Mouse (Mus musculus): ENCODE data around the gene BC017158.

The BC017158 gene

GRCm38 (mm10) chr7:128307851-128308250 lies 9.9 kb upstream of the BC017158 start:
- DNase-seq: no peak

DNA sequence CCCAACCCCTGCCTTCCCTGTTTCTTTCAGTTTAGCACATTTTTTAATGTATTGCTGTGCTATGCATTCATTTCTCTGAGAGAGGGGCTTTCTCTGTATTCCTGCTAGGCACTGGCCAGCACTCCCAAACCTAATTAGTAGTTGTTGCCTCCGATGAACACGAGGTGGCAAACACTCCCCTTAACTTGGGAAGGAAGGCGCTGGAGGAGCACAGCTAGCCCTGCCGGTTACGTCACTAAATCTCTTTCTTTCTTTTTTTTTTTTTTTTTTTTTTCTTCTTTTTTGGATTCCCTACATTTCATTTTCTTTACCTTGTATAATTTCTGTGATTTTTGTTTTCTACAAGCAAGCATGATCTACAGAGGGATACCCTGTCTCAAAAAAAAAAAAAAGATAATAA lies 6.9 kb upstream of the BC017158 start:
- peak; percentile 31 to 34 for DNase-seq

- DNase-seq: no peak
These were observed 6.2 kb upstream of the BC017158 start for GRCm38 (mm10) chr7:128304198-128304597.

DNA sequence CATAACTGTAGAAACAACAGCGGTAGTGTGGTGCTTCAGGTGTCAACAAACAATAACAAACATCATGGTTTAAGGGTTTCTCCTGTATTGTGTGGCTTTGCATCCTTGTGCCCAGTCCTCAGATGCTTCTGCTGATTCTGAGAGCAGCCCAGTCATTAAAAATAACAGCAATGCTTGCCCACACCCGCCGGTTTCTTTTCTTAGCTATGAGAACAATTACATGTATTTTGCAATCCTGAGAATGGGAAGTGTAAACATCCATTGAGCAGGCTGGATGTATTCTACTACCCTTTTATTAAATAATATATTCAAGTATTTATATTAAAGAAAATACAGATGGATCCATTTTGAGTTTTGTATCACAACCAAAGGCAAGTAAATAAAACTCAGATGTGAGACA lies 4.2 kb upstream of the BC017158 start:
- DNase-seq: no peak

GRCm38 (mm10) chr7:128300952-128301351 lies 3.0 kb upstream of the BC017158 start:
- no peak for DNase-seq

DNA sequence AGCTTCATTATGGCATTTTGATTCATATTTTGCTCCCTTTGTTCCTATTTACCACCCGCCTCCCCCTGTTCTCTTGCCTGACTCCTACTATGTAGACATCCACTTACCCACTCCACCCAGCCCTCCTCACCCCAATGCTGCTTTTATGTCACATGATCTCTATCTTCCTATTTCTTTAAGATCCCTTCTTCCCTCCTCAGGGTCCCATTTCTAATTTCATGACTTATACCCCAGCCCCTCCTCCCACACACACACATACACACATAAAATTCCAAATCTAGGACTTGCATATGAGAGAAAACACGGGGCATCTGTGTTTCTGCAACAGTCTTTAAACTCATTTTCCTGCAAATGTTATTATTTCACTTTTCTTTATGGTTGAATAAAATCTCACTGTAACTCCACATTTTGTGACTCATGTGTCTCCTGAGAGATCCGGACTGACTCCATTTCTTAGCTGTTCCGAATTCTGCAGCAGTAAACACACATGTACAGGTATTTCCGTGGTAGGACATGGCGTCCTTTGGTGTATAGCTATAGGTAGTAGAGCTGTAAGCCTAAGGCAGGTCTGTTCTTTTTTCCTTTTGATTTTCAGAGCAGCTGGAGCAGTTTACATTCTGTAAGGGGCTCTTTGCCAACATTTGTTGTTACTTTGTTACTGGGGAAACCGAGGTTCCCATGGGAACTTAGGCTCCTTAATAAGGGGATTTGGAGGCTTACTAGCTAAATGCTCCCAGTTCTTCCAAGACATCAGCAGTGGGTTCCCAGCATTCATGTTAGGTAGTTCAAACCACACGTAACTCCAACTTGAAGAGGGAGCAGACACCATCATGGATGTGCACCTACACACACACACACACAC lies 742 bp upstream of the BC017158 start:
- no peak for DNase-seq

GRCm38 (mm10) chr7:128297291-128297616 lies 716 bp downstream of the BC017158 start:
- no peak for DNase-seq

DNA sequence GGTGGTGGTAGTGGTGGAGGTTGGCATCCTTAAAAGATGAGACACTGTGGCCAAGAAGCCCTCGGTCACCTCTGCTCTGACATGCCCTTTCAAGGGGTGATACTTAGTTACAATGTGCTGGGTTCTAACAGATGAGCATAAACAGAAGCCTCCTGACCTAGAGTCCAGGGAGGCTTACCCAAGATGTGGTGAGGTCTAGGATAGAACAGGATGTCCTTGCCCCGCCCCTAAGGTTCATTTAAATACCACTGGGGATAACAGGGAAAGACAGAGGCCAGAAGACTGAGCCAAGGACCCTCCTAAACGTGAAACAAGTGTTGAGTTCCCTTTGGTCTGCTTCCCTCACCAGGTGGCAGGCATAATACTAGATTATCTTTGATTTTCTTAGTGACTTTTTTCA lies 1.5 kb downstream of the BC017158 start:
- DNase-seq: no peak

DNA sequence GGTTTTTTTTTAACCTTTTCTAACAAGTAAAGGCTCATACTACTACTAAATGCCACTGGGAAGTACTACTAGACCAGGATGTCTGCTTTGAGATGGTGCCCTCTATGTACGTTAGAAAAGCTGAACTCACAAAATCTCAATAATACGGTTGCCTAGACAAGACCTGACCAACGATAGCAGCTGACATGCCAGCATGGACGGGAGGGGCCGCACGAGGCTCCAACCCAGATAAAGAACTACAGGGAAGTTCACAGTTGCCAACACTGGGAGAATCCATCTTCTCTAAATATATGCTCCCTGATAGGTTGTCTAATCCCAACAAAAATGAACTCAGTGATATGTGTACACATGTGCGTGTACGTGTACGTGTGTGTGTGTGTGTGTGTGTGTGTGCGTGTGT lies 3.2 kb downstream of the BC017158 start:
- DNase-seq: no peak

DNA sequence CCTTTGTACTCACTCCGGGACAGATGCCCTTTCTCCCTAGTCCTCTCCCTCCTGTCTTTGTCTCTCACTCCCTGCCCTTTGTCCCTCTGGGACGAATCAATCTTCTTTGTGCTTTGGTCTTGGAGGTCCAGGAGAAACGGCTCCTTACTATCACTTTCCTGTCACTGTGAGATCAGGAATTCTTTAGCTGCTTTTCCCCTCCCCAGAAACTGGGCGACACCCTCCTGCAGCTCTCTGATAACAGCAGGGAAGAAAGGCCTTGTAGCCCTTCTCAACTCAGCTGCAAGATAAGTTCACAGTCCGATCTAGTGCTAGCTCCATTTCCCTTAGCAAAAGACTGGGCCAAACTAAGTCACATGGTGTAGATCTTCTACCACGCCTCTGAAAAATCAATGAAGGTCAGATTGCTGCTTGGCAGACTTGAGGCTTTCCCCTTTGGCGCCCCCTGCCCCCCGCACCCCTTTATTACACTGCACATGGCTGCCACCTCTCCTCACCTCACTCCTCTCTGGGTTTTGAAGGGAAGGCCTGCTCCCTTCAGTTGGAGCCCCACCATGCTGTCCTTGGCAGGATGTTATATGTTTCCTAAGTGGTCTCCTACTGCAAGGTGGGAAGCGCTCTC lies 8.9 kb downstream of the BC017158 start:
- DNase-seq: no peak

DNA sequence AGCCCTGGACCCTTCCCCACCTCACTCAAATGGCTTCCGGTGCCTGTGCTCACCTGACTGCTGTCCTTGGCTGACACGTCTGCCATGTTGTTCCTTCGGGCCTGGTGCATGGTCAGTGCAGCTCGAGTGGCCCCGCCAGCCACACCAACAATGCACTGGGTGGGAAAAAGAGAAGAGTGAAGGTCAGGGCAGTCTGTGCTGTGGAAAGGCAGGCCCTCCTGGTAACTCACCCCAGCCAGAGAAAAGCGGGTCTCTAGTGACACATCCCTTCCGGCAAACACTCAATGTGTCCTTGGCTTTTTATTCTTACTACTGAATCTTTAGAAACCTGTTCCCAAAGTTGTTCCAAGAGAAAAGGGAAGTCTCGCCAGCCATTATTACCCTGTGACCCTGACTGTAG lies 12.9 kb downstream of the BC017158 start:
- DNase-seq: no peak

DNA sequence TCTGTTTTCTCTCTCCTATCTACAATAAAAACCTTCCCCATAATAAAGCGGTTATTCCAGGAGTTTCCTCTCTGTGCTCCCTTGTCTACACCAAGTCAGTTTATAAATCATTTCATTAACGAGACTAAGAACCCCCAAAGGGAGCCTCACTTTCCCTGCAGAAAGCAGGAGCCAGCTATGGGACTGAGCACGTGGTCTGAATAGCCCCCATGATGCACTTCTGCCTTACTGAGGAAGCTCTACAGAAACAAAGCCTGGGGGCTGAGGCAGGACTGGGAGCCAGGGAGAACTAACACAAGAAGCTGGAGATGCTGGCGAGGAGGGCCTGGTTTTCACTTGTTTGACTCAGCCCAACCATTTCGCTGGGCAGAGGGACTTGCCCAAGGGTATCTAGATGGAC lies 13.9 kb downstream of the BC017158 start:
- DNase-seq: no peak

DNA sequence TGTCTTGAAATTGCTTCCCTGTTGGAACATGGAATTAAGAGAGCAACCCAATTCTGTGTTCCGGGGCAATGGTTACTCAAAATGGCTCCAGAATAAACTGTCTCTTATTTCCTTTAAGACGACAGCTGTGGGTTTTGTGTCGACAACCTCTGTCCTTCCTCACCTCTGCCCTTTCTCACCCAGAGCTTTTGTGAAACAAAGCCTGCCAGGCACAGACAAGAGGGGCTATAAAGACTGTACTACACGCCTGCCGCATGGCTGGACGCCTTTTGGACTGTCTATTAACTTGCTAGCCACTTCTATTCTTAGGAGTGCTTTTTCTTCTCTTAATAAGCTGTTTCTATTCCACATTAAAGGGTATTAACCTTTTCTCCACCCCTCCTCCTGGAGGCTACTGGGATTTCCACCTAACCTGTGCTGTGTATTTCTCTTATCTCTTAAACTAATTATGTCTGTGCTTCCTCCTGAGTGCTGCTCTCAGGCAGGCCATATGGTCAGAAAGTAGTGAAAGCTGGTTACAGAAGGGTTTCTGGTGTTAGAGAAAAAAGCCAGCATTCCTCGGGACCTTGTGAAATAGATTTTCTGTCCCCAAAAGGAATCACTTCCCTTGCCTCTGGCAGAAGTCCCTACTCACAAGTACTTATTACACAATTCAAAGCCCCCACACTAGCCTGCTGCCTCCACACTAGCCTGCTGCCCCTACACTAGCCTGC lies 15.3 kb downstream of the BC017158 start:
- DNase-seq: no peak

DNA sequence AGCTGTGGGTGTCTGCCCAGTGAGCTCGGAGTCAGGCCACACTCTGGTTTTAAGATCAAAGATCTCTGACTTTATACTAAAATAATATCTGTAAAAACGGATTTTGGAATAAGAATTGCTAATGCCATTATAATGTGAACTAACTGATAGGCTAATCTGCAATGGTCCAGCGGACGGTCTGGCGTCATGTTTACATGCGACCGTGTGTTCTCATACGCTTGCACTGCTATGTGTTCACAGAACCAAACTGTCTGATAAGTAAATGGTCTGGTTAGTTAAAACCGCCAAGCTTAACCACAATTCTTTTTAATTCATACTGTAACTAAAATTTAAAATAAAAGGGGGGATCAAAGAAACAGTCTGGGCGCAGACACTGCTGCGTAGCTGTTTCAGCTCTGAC lies 16.2 kb downstream of the BC017158 start:
- no peak for DNase-seq

GRCm38 (mm10) chr7:128279750-128280149 lies 18.2 kb downstream of the BC017158 start:
- no peak for DNase-seq

- DNase-seq: no peak
These were observed 21.9 kb downstream of the BC017158 start for GRCm38 (mm10) chr7:128276051-128276450.

DNA sequence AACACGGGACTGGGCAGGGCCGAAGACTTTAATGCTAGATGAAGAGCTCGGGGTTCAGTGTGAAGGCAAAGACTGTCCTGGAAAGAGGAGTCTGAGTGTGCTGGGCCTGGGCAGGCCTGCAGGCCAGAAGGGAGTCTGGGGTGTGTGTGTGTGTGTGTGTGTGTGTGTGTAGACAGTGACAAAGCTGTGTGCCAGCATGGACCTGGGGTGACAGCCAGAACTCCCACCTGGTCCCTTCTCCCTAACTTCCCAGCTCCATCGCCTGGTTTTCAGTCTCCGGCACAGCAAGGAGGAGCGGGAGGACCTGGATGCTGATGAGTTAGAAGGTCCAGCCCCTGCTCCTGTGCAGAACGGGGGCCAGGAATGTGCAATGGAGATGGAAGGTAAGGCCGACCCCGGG lies 26.5 kb downstream of the BC017158 start:
- peak; percentile 32 to 36 for DNase-seq

DNA sequence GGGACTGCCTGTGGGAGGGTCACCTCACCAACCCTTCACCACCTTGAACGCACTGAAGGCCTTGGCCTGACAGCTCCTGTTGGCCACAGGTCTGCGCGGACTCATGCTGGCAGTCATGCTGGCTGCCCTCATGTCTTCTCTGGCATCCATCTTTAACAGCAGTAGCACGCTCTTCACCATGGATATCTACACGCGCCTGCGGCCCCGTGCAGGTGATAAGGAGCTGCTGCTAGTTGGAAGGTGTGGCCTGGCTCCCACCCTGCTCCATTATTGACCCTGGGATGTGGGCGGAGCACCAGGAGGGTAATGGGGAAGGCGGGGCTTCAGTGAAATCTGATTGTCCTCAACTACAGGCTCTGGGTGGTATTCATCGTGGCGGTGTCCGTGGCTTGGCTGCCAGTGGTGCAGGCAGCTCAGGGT lies 27.5 kb downstream of the BC017158 start:
- peak; percentile 59 to 60 for DNase-seq

DNA sequence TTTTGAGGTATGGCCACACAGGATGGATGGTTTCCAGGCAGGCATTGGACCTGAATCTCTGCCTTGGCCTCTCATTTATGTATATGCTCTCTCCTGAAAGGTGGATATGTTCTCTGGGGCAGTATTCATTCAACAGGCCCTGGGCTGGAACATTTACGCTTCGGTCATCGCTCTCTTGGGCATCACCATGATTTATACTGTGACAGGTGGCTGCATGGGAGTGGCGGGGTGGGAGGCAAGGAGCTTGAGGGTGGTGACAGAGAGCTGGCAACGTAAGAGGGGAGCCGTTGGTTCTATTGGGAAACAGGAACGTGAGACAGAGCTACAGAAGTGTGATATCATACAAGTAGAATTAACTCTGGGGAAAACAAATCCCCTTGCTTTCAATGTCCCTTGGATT lies 30.2 kb downstream of the BC017158 start:
- DNase-seq: no peak

DNA sequence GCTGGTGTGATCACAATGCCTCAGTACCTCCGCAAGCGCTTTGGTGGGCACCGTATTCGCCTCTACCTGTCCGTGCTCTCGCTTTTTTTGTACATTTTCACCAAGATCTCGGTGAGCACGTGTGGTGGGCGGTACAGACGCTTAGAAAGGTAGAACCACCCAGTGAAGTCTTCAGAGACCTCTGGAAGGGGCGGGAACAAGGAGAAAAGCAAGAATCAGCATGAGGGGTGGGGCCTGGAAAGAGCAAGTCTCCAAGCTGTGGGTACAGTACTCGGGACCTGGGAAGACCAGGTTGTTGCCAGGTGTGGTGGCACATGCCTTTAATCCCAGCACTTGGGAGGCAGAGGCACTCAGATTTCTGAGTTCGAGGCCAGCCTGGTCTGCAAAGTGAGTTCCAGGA lies 30.6 kb downstream of the BC017158 start:
- no peak for DNase-seq

DNA sequence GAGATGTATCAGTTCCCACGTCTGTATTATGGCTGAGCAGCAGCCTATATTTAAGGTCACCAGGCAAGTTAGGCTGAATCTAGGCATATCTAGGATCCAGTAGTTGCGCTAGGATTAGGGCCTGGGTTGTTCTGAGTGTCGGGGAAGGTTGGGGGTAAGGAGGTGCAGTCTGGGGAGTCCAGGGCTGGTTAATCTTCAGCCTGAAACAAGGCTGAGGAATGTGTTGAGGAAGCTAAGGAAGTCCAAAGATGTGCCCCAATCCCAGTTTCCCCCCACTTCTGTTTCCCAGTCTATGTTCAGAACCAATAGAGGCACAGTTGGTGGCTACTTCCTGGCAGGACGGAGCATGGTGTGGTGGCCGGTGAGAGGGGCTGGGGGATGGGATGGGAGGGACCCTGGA lies 31.9 kb downstream of the BC017158 start:
- DNase-seq: no peak

GRCm38 (mm10) chr7:128265411-128265810 lies 32.6 kb downstream of the BC017158 start, which contains the start of gene Slc5a2:
Gene Slc5a2 (plus strand): TSS chr7:128265657.
- DNase-seq: no peak

DNA sequence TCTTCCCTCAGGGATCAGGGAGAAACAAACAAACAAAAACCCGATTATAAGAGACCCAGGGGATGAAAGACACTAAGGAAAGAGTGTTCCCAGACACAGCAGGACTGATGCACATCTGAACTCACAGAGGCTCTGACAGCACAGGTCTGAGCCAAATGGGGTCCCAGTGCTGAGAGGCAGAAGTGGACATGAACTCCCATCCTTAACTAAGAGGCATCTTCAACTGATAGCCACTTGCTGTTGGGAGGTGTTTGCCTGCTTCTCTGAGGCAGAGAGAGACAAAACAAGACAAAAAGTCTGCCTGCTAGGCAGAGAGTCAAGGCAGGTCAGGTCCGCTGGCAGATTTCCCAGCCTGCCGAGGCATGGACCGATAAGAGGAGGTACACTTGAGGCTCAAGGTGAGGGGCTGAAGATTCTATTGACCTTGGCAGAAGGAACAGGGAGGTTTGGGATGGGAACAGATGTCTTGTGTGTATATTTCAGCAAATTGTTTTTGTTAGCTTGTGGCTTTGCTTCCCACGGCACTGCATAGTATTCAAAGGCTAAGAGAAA lies 41.1 kb downstream of the BC017158 start:
- no peak for DNase-seq

DNA sequence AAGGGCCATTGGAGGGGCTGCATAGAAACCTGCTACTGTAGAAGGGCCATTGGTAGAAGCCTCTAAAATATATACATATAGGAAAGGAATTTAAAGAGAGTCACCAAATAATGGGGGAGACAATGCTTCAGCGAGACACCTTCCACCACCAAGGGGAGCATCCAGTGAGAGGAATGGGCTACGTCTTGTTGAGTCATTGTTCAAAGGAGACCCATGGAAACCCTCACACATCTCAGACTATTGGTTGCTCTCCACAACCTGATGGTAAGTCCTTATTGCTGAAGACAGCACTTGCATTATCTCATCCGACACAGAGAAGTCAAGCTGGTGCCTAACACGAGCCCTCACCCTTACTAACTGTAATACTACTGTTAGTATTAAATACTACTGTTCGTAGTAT lies 42.2 kb downstream of the BC017158 start:
- no peak for DNase-seq

Data from cerebellum, adult 18-20 months (tissue).